Mouse (Mus musculus) urinary bladder, postnatal 14 days (tissue): ENCODE measurements around the gene Gnao1.

Experiments used
- DNase-seq: peaks from one replicate; pipeline ENCODE4 v3.0.0; 2021; ENCODE audit warnings: low spot score

Gene Gnao1

GRCm38 (mm10) chr8:93945781-93946180, 136.0 kb downstream of the Gnao1 start:
- no peak for DNase-seq

GRCm38 (mm10) chr8:93946397-93946796, 136.6 kb downstream of the Gnao1 start:
- DNase-seq, result no peak

- DNase-seq, result no peak
Observed at GRCm38 (mm10) chr8:93950133-93950532, 140.4 kb downstream of the Gnao1 start.

- no peak for DNase-seq
Observed at GRCm38 (mm10) chr8:93952511-93952910, 142.7 kb downstream of the Gnao1 start.

GRCm38 (mm10) chr8:93958402-93958801, 148.6 kb downstream of the Gnao1 start:
- no peak for DNase-seq

- no peak for DNase-seq
Observed at GRCm38 (mm10) chr8:93960909-93961308, 151.1 kb downstream of the Gnao1 start.

GRCm38 (mm10) chr8:93968293-93968692, 158.5 kb downstream of the Gnao1 start:
- no peak for DNase-seq

GRCm38 (mm10) chr8:93969626-93970340, 160.0 kb downstream of the Gnao1 start:
- no peak for DNase-seq

- no peak for DNase-seq
Observed at GRCm38 (mm10) chr8:93971451-93971850, 161.7 kb downstream of the Gnao1 start.

- no peak for DNase-seq
Observed at GRCm38 (mm10) chr8:93972211-93972610, 162.4 kb downstream of the Gnao1 start.

- DNase-seq, result no peak
Observed at GRCm38 (mm10) chr8:93972971-93973734, 163.4 kb downstream of the Gnao1 start.

GRCm38 (mm10) chr8:93973831-93974375, 164.1 kb downstream of the Gnao1 start:
- no peak for DNase-seq

GRCm38 (mm10) chr8:93974602-93975186, 164.9 kb downstream of the Gnao1 start:
- no peak for DNase-seq

GRCm38 (mm10) chr8:93975358-93975757, 165.6 kb downstream of the Gnao1 start:
- DNase-seq, result no peak

- DNase-seq, result no peak
Observed at GRCm38 (mm10) chr8:93976446-93977211, 166.9 kb downstream of the Gnao1 start.

GRCm38 (mm10) chr8:93980141-93980540, 170.4 kb downstream of the Gnao1 start:
- no peak for DNase-seq

- DNase-seq, result no peak
Observed at GRCm38 (mm10) chr8:93981679-93982215, 172.0 kb downstream of the Gnao1 start.

GRCm38 (mm10) chr8:93983827-93984226, 174.1 kb downstream of the Gnao1 start:
- DNase-seq, result no peak

- DNase-seq, result no peak
Observed at GRCm38 (mm10) chr8:93984731-93985130, 175.0 kb downstream of the Gnao1 start.

GRCm38 (mm10) chr8:93989739-93990138, 180.0 kb downstream of the Gnao1 start:
- no peak for DNase-seq

GRCm38 (mm10) chr8:93998961-93999360, 189.2 kb downstream of the Gnao1 start:
- DNase-seq, result no peak

GRCm38 (mm10) chr8:94004139-94004538, 194.4 kb downstream of the Gnao1 start:
- DNase-seq, result no peak
